Mouse (Mus musculus): ENCODE measurements at regions not wholly inside any gene's neighbourhood (a gene's known extent, or its start where the extent isn't known, plus 50 kb on each side); places are given as distances from the start of the nearest gene placed in this dataset.

DNA sequence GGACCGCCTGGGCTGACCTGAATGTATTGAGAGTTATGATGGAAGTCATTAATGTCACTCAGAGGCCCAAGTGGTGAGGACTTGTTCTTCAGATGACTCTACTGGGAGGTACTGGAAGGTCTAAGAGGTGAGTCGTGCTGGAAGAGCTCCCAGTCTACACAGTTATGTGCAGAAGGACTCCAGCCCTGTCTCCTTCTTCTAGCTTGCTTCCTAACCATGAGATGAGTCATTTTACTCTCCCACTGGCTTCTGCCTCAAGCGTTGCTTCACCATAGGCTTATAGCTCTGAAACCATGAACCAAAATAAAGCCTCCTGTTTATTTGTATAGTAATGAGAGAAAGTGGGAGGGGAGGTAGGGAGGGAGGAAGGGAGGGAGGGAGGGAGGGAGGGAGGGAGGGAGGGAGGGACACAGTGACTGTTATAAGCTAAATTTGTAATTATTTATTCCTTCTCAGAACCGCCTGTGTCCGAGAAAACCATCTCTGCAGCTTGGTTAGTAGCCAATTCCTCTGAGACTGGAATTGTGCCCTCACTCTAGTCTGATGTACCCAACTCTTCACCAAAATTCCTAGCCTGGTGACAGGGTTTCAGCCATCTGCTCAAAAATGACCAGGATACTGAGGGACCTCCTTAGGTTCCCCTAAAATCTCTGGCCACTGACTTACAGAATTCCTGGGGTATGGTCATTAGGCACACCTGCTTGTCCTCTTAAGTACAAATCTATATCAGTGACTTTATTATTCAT lies 211.6 kb upstream of the Atp2b1 start:
- no peak for DNase-seq (ENCODE audit: low spot score in 2 of 2)

DNA sequence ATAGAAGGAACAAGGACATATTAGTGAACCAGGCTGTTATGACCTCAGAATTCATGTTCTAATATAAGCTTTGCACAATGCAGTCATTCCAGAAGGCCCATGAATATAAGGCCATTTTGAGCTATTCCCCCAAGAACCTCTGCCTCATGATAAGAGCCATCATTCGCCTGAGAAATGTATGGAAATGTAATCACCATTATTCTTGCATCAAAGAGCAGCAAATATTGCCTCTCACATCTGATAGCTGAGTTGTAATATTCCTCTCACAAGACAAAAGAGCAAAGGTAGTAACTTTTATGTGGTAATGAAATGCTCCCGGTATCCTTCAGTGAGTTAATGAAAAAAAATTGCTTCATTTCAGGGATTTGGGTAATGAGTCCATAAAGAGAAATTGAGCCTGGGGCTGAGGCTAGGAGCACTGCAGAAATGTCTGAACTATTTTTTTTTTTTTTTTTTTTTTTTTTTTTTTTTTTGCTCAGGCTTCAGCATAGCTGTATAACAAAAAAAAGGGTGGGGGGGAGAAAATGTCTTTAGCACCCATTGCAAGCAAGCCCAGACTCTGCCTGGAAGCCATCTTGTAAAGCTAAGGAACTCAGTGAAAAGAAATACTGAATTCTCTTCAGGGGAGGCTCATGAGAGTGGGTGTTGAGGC lies 210.4 kb upstream of the Atp2b1 start:
- DNase-seq (ENCODE audit: low spot score in 2 of 2) = no peak

- DNase-seq (ENCODE audit: low spot score in 2 of 2) = no peak
Measured at GRCm38 (mm10) chr10:98704559-98704958, 209.6 kb upstream of the Atp2b1 start.

- no peak for DNase-seq (ENCODE audit: low spot score in 2 of 2)
Measured at GRCm38 (mm10) chr10:98717856-98718255, 196.3 kb upstream of the Atp2b1 start.

- DNase-seq (ENCODE audit: low spot score in 2 of 2) = no peak
Measured at GRCm38 (mm10) chr10:98718706-98719105, 195.5 kb upstream of the Atp2b1 start.

- DNase-seq (ENCODE audit: low spot score in 2 of 2) = no peak
Measured at GRCm38 (mm10) chr10:98720256-98721005, 193.8 kb upstream of the Atp2b1 start.

DNA sequence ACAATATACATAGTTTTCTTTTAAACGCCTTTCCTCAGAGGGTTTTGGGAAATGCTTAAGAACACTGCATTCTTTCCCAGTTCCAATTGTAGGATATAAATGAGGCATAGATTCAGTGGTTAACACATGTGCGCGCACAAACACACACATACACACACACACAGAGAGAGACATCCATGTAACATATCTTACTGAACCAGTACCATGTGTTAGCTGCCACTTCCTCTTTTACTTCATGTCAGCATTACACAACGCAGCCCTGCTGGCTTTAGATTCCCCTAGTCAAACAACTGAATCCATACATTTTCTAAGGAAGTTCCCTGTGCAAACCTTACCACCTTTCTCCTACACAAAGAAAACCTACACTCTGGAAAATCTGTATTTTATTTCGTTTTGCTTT lies 189.1 kb upstream of the Atp2b1 start:
- no peak for DNase-seq (ENCODE audit: low spot score in 2 of 2)

GRCm38 (mm10) chr10:98727130-98727529 lies 187.1 kb upstream of the Atp2b1 start:
- no peak for DNase-seq (ENCODE audit: low spot score in 2 of 2)

DNA sequence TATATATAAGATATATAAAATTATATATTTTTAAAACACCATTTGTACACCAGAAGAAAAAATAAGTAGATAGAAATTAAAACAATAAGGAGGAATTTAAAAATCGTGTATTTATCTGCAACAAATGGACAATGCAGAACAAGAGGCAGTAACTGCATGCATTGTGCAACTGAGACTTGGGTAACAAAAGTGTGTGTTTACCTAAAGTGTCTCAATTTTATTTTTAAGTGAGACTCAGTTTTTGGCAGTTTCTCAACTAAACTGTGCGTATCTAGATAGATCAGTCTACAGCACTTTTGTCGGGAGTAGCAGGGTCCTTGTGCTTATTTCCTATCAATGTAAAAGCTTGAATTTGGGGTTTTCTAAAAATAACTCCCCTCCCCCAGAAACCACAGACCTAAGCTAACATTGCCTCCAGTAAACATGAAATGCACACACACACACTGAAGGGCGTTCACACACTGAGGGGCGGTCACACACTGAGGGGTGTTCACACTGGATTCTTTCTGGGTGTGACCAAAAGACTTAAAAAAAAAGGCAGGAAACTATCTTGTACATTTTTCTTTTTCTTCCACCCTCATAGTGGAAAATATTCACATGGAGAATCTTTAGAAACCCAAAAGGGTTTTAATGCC lies 185.7 kb upstream of the Atp2b1 start:
- DNase-seq (ENCODE audit: low spot score in 2 of 2) = no peak

DNA sequence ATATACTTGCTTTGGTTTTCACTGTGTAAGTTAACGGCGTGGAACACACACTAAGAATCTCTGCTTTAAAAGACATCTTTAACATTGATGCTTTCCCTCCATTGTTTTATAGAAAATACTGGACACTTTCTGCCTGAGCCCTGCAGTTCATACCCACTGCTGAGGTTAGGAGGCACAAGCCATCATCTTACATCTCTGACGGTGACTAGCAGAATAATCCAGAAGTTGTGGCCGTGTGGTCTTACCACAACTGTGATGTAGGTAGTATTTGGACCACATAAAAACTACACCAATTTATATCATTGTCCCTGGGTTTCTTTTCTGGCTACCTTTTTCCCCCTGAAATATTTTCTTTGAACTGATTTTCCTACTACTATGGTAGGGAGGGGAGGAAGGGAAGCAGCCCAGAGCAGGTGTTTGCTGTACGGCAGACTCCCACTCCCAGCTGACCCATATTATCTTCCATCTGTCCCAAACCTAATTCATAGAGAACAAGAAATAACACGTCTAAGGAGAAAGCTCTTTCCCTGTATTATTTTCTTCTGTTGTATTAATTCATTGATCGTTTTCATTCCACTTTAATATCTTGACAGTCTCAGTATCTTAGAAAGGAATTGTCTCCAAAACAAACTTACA lies 180.1 kb upstream of the Atp2b1 start:
- DNase-seq (ENCODE audit: low spot score in 2 of 2) = no peak

GRCm38 (mm10) chr10:98740507-98741147 lies 173.6 kb upstream of the Atp2b1 start:
- no peak for DNase-seq (ENCODE audit: low spot score in 2 of 2)

- DNase-seq (ENCODE audit: low spot score in 2 of 2) = no peak
Measured at GRCm38 (mm10) chr10:98741398-98741797, 172.8 kb upstream of the Atp2b1 start.

- peak; percentile 67 to 70 for DNase-seq (ENCODE audit: low spot score in 2 of 2)
Measured at GRCm38 (mm10) chr10:98742822-98743605, 171.2 kb upstream of the Atp2b1 start.

DNA sequence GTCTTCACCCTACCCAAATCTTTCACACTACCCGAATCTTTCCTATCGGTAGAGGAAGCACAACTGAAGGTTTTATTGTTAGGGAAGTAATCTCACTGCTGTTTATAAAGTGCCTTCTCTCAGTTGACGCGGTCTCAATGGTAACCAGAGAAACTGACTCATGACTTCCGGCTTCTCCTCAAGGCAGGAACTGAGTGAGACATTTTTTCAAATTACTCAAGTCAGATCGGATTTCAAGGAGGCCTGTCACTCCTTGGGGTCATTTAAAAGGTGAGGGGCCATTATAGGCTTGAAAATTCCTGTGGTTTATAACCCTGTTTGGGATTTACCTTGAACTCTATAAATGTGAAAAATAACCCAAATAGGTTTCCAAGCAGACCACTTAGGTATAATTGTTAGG lies 170.0 kb upstream of the Atp2b1 start:
- no peak for DNase-seq (ENCODE audit: low spot score in 2 of 2)

DNA sequence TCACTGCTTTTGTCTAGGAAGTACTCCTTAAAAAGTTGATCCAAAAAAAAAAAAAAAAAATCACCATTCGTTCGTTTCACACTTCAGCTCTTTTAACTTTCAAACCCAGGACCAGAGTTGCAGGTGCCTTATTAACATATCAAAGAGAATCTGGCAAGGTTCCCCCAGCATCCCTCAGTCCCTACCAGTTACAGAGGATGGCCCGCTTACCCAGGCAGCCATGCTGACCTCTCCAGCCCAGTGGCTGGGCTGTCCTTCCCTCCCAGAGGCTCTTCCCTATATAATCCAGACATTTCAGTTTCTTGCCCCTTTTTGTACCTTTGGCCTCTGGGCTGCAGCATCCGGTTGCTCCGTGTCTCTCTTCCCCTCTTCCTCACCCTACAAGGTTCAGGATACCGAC lies 169.5 kb upstream of the Atp2b1 start:
- no peak for DNase-seq (ENCODE audit: low spot score in 2 of 2)

GRCm38 (mm10) chr10:98745409-98745808 lies 168.8 kb upstream of the Atp2b1 start:
- DNase-seq (ENCODE audit: low spot score in 2 of 2) = no peak

GRCm38 (mm10) chr10:98745861-98746260 lies 168.3 kb upstream of the Atp2b1 start:
- DNase-seq (ENCODE audit: low spot score in 2 of 2) = no peak

DNA sequence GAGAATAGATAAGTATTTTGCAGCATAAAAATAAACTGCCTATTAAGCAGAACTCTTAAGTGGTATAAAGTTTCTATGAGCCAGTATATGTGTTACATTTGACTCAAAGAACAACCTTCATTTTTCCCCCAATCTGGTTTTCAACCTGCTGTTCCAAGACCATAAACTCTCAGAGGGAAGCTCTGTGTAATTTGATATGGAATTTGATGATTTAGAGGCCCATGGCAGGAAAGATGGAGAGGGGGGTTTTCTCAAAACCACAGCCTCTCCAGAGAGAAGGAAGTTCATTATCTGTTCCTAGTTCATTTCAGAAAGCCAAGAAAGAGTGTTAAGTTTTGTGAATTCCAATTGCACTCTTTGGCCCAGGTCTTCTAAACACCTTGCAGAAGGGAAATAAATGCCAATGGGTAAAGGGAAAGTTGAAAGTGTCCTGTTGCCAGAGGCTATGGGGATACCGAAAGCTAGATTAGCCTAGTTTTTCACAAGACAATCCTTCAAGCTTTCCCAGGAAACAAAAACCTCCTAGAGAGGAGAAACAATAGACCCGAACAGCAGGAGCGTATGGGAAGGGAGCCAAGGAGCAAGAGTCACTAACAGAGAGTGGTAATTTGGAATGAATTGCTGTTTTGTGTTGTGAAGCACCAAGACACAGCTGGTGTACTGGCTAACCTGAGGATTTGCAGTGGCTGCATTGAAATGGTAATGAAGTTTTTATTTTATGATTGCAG lies 165.2 kb upstream of the Atp2b1 start:
- no peak for DNase-seq (ENCODE audit: low spot score in 2 of 2)

GRCm38 (mm10) chr10:98749584-98749947 lies 164.6 kb upstream of the Atp2b1 start:
- no peak for DNase-seq (ENCODE audit: low spot score in 2 of 2)

Data from frontal cortex, postnatal 36 days (tissue).